Mouse (Mus musculus): Measurements from ENCODE around the gene Hoxb1.

The Hoxb1 gene

GRCm38 (mm10) chr11:96350341-96350624 lies 15.3 kb upstream of the Hoxb1 start, which contains the start of gene Hoxb2:
TSS of gene Hoxb2 (plus strand) at chr11:96350525.
- no peak for DNase-seq (ENCODE audit: low spot score)

- no peak for DNase-seq (ENCODE audit: low spot score)
Observed at GRCm38 (mm10) chr11:96350791-96351190, 14.8 kb upstream of the Hoxb1 start.

GRCm38 (mm10) chr11:96351312-96351711 lies 14.2 kb upstream of the Hoxb1 start:
- no peak for DNase-seq (ENCODE audit: low spot score)

- no peak for DNase-seq (ENCODE audit: low spot score)
Observed at GRCm38 (mm10) chr11:96351831-96352230, 13.7 kb upstream of the Hoxb1 start.

- no peak for DNase-seq (ENCODE audit: low spot score)
Observed at GRCm38 (mm10) chr11:96352691-96353521, 12.6 kb upstream of the Hoxb1 start.

- DNase-seq (ENCODE audit: low spot score): no peak
Observed at GRCm38 (mm10) chr11:96353522-96353841, 12.1 kb upstream of the Hoxb1 start.

- no peak for DNase-seq (ENCODE audit: low spot score)
Observed at GRCm38 (mm10) chr11:96353939-96354338, 11.6 kb upstream of the Hoxb1 start.

GRCm38 (mm10) chr11:96354376-96354775 lies 11.2 kb upstream of the Hoxb1 start:
- no peak for DNase-seq (ENCODE audit: low spot score)

GRCm38 (mm10) chr11:96354801-96355311 lies 10.7 kb upstream of the Hoxb1 start:
- no peak for DNase-seq (ENCODE audit: low spot score)

GRCm38 (mm10) chr11:96363807-96364206 lies 1.7 kb upstream of the Hoxb1 start:
- no peak for DNase-seq (ENCODE audit: low spot score)

- no peak for DNase-seq (ENCODE audit: low spot score)
Observed at GRCm38 (mm10) chr11:96366092-96367041, 815 bp downstream of the Hoxb1 start.

- DNase-seq (ENCODE audit: low spot score): no peak
Observed at GRCm38 (mm10) chr11:96367141-96367540, 1.6 kb downstream of the Hoxb1 start.

GRCm38 (mm10) chr11:96368686-96369085 lies 3.1 kb downstream of the Hoxb1 start:
- DNase-seq (ENCODE audit: low spot score): no peak

- no peak for DNase-seq (ENCODE audit: low spot score)
Observed at GRCm38 (mm10) chr11:96369140-96369539, 3.6 kb downstream of the Hoxb1 start.

GRCm38 (mm10) chr11:96371726-96372125 lies 6.2 kb downstream of the Hoxb1 start:
- no peak for DNase-seq (ENCODE audit: low spot score)

GRCm38 (mm10) chr11:96372519-96372918 lies 7.0 kb downstream of the Hoxb1 start:
- DNase-seq (ENCODE audit: low spot score): no peak

GRCm38 (mm10) chr11:96374810-96375209 lies 9.3 kb downstream of the Hoxb1 start:
- DNase-seq (ENCODE audit: low spot score): no peak

- no peak for DNase-seq (ENCODE audit: low spot score)
Observed at GRCm38 (mm10) chr11:96383381-96383780, 17.8 kb downstream of the Hoxb1 start.

GRCm38 (mm10) chr11:96387635-96388034 lies 22.1 kb downstream of the Hoxb1 start:
- DNase-seq (ENCODE audit: low spot score): no peak

- no peak for DNase-seq (ENCODE audit: low spot score)
Observed at GRCm38 (mm10) chr11:96396772-96397626, 31.4 kb downstream of the Hoxb1 start.

GRCm38 (mm10) chr11:96397806-96398335 lies 32.3 kb downstream of the Hoxb1 start:
- DNase-seq (ENCODE audit: low spot score): no peak

- no peak for DNase-seq (ENCODE audit: low spot score)
Observed at GRCm38 (mm10) chr11:96399923-96400322, 34.4 kb downstream of the Hoxb1 start.
